Mouse (Mus musculus): ENCODE measurements around the gene Rpp14. TPM values are rescaled to one million over a fixed set of nuclear protein-coding genes. Genes with fewer than 3 reads are reported as not detected.
A peak's percentile ranks its signal among the peaks of the same experiment; 100 is the strongest.

Gene Rpp14
- polyA plus RNA-seq, 1 experiment from 2014 or later: 71.6 TPM

- Histone ChIP-seq H3K27me3 (ENCODE audit: control insufficient read depth, insufficient read depth, low read length) (no peaks in the 10 kb centered on the region), H3K4me1 (ENCODE audit: control insufficient read depth, insufficient read depth, low read length) (no peaks in the 10 kb centered on the region), H3K4me3 (ENCODE audit: low read length) (no peak overlapping the region), H3K9ac (ENCODE audit: low read depth, low read length) (no peak overlapping the region), H3K4me2 (replicated peaks; ENCODE audit: low read depth, low read length) (no peak overlapping the region), H3K36me3 (ENCODE audit: control insufficient read depth, insufficient read depth, low read length) (peaks cover 5% of the 10 kb centered on the region; the same call in 1 of the 2 replicates), H3K9me3 (ENCODE audit: control insufficient read depth, low read length) (no peaks in the 10 kb centered on the region), H3K27ac (ENCODE audit: low read depth, low read length) (no peak overlapping the region)
- no peak for ATAC-seq (ENCODE audit: low FRiP score, low TSS enrichment)
- 98% methylated on average over 7 of the region's 7 CpGs for WGBS
These were observed 27.5 kb upstream of the Rpp14 start for GRCm38 (mm10) chr14:8052661-8053060.

- H3K27ac ChIP-seq (ENCODE audit: low read depth, low read length): no peak overlapping the region
- 0 out of 2 replicates have a peak overlapping the region, but pooled peaks have one; percentile 12 for H3K9ac ChIP-seq (ENCODE audit: low read depth, low read length)
- 31% methylated on average over 15 of the region's 17 CpGs for WGBS
- no peak overlapping the region for H3K4me2 ChIP-seq (replicated peaks; ENCODE audit: low read depth, low read length)
- H3K4me3 ChIP-seq (ENCODE audit: low read length): no peak overlapping the region
- H3K9me3 ChIP-seq (ENCODE audit: control insufficient read depth, low read length): no peaks in the 10 kb centered on the region
- no peak for ATAC-seq (ENCODE audit: low FRiP score, low TSS enrichment)
- peaks cover 4% of the 10 kb centered on the region; the same call in 1 of the 2 replicates for H3K36me3 ChIP-seq (ENCODE audit: control insufficient read depth, insufficient read depth, low read length)
- no peaks in the 10 kb centered on the region for H3K4me1 ChIP-seq (ENCODE audit: control insufficient read depth, insufficient read depth, low read length)
- no peaks in the 10 kb centered on the region for H3K27me3 ChIP-seq (ENCODE audit: control insufficient read depth, insufficient read depth, low read length)
These were observed 25.7 kb upstream of the Rpp14 start for GRCm38 (mm10) chr14:8054310-8055102.

- H3K27ac ChIP-seq (ENCODE audit: low read depth, low read length): no peak overlapping the region
- no peak overlapping the region for H3K4me2 ChIP-seq (replicated peaks; ENCODE audit: low read depth, low read length)
- no peaks in the 10 kb centered on the region; the same call in 1 of the 2 replicates for H3K36me3 ChIP-seq (ENCODE audit: control insufficient read depth, insufficient read depth, low read length)
- no peaks in the 10 kb centered on the region for H3K27me3 ChIP-seq (ENCODE audit: control insufficient read depth, insufficient read depth, low read length)
- H3K4me1 ChIP-seq (ENCODE audit: control insufficient read depth, insufficient read depth, low read length): no peaks in the 10 kb centered on the region
- no peak overlapping the region for H3K4me3 ChIP-seq (ENCODE audit: low read length)
- WGBS: 88% methylated on average over 5 of the region's 5 CpGs
- H3K9me3 ChIP-seq (ENCODE audit: control insufficient read depth, low read length): no peaks in the 10 kb centered on the region
- H3K9ac ChIP-seq (ENCODE audit: low read depth, low read length): no peak overlapping the region
- no peak for ATAC-seq (ENCODE audit: low FRiP score, low TSS enrichment)
These were observed 24.1 kb upstream of the Rpp14 start for GRCm38 (mm10) chr14:8056076-8056475.

- no peaks in the 10 kb centered on the region for H3K4me1 ChIP-seq (ENCODE audit: control insufficient read depth, insufficient read depth, low read length)
- ATAC-seq (ENCODE audit: low FRiP score, low TSS enrichment): no peak
- no peaks in the 10 kb centered on the region; the same call in 1 of the 2 replicates for H3K36me3 ChIP-seq (ENCODE audit: control insufficient read depth, insufficient read depth, low read length)
- H3K9me3 ChIP-seq (ENCODE audit: control insufficient read depth, low read length): no peaks in the 10 kb centered on the region
- 93% methylated on average over 7 of the region's 7 CpGs for WGBS
- no peak overlapping the region for H3K4me2 ChIP-seq (replicated peaks; ENCODE audit: low read depth, low read length)
- no peaks in the 10 kb centered on the region for H3K27me3 ChIP-seq (ENCODE audit: control insufficient read depth, insufficient read depth, low read length)
- H3K9ac ChIP-seq (ENCODE audit: low read depth, low read length): no peak overlapping the region
- H3K4me3 ChIP-seq (ENCODE audit: low read length): no peak overlapping the region
- no peak overlapping the region for H3K27ac ChIP-seq (ENCODE audit: low read depth, low read length)
These were observed 20.2 kb upstream of the Rpp14 start for GRCm38 (mm10) chr14:8059938-8060337.

GRCm38 (mm10) chr14:8062076-8062475 is 18.1 kb upstream of the Rpp14 start:
- Histone ChIP-seq H3K27ac (ENCODE audit: low read depth, low read length) (no peak overlapping the region), H3K4me1 (ENCODE audit: control insufficient read depth, insufficient read depth, low read length) (no peaks in the 10 kb centered on the region), H3K4me2 (replicated peaks; ENCODE audit: low read depth, low read length) (no peak overlapping the region), H3K36me3 (ENCODE audit: control insufficient read depth, insufficient read depth, low read length) (no peaks in the 10 kb centered on the region), H3K4me3 (ENCODE audit: low read length) (no peak overlapping the region), H3K9me3 (ENCODE audit: control insufficient read depth, low read length) (no peaks in the 10 kb centered on the region), H3K27me3 (ENCODE audit: control insufficient read depth, insufficient read depth, low read length) (no peaks in the 10 kb centered on the region), H3K9ac (ENCODE audit: low read depth, low read length) (no peak overlapping the region)
- ATAC-seq (ENCODE audit: low FRiP score, low TSS enrichment): 0 out of 2 replicates have a peak, but pooled peaks have one; percentile 43
- 39% methylated on average over 3 of the region's 3 CpGs for WGBS

- no peaks in the 10 kb centered on the region for H3K27me3 ChIP-seq (ENCODE audit: control insufficient read depth, insufficient read depth, low read length)
- H3K27ac ChIP-seq (ENCODE audit: low read depth, low read length): no peak overlapping the region
- ATAC-seq (ENCODE audit: low FRiP score, low TSS enrichment): no peak
- H3K36me3 ChIP-seq (ENCODE audit: control insufficient read depth, insufficient read depth, low read length): no peaks in the 10 kb centered on the region
- H3K4me1 ChIP-seq (ENCODE audit: control insufficient read depth, insufficient read depth, low read length): no peaks in the 10 kb centered on the region
- WGBS: 53% methylated on average over 3 of the region's 3 CpGs
- H3K9me3 ChIP-seq (ENCODE audit: control insufficient read depth, low read length): no peaks in the 10 kb centered on the region
- no peak overlapping the region for H3K4me3 ChIP-seq (ENCODE audit: low read length)
- no peak overlapping the region for H3K4me2 ChIP-seq (replicated peaks; ENCODE audit: low read depth, low read length)
- H3K9ac ChIP-seq (ENCODE audit: low read depth, low read length): no peak overlapping the region
These were observed 17.4 kb upstream of the Rpp14 start for GRCm38 (mm10) chr14:8062537-8063301.

GRCm38 (mm10) chr14:8063835-8064785 is 16.1 kb upstream of the Rpp14 start:
- no peak for ATAC-seq (ENCODE audit: low FRiP score, low TSS enrichment)
- no peak overlapping the region for H3K9ac ChIP-seq (ENCODE audit: low read depth, low read length)
- no peak overlapping the region for H3K4me2 ChIP-seq (replicated peaks; ENCODE audit: low read depth, low read length)
- H3K27ac ChIP-seq (ENCODE audit: low read depth, low read length): no peak overlapping the region
- no peak overlapping the region for H3K4me3 ChIP-seq (ENCODE audit: low read length)
- no peaks in the 10 kb centered on the region for H3K4me1 ChIP-seq (ENCODE audit: control insufficient read depth, insufficient read depth, low read length)
- no peaks in the 10 kb centered on the region for H3K36me3 ChIP-seq (ENCODE audit: control insufficient read depth, insufficient read depth, low read length)
- no peaks in the 10 kb centered on the region for H3K27me3 ChIP-seq (ENCODE audit: control insufficient read depth, insufficient read depth, low read length)
- WGBS: 94% methylated on average over 8 of the region's 8 CpGs
- H3K9me3 ChIP-seq (ENCODE audit: control insufficient read depth, low read length): no peaks in the 10 kb centered on the region

GRCm38 (mm10) chr14:8080718-8081117 is 551 bp downstream of the Rpp14 start:
- ATAC-seq (ENCODE audit: low FRiP score, low TSS enrichment): peak; percentile 50
- Histone ChIP-seq H3K9ac (ENCODE audit: low read depth, low read length) (peak overlapping the region; percentile 83), H3K36me3 (ENCODE audit: control insufficient read depth, insufficient read depth, low read length) (peaks cover 18% of the 10 kb centered on the region), H3K27me3 (ENCODE audit: control insufficient read depth, insufficient read depth, low read length) (no peaks in the 10 kb centered on the region), H3K9me3 (ENCODE audit: control insufficient read depth, low read length) (no peaks in the 10 kb centered on the region), H3K4me3 (ENCODE audit: low read length) (peak overlapping the region; percentile 76), H3K4me1 (ENCODE audit: control insufficient read depth, insufficient read depth, low read length) (peaks cover 13% of the 10 kb centered on the region), H3K27ac (ENCODE audit: low read depth, low read length) (peak overlapping the region; percentile 96), H3K4me2 (replicated peaks; ENCODE audit: low read depth, low read length) (peak overlapping the region; percentile 68)
- WGBS: 3% methylated on average over 11 of the region's 11 CpGs
